Mouse (Mus musculus) macrophage (primary cell): ENCODE results near the gene Tent4b. TPM values are rescaled to one million over a fixed set of nuclear protein-coding genes. Genes with fewer than 3 reads are reported as not detected.
A peak's percentile ranks its signal among the peaks of the same experiment; 100 is the strongest.

ENCODE experiments used
- H3K27ac ChIP-seq: fragments of 350-480 bp; formaldehyde crosslinking; 2 replicates; pipeline ENCODE4 v1.9.0; 2021
- H3K36me3 ChIP-seq: fragments of 350-480 bp; formaldehyde crosslinking; 2 replicates; pipeline ENCODE4 v1.9.0; 2021; ENCODE audit errors: inconsistent target
- H3K4me3 ChIP-seq: fragments of 350-480 bp; formaldehyde crosslinking; 2 replicates; pipeline ENCODE4 v1.9.0; 2021; ENCODE audit errors: inconsistent target
- H3K79me2 ChIP-seq: fragments of 350-480 bp; formaldehyde crosslinking; 2 replicates; pipeline ENCODE4 v1.9.0; 2021; ENCODE audit errors: inconsistent target
- WGBS: methylation state at CpG from one replicate; pipeline ENCODE4 v1.1.7; 2026; ENCODE audit warnings: inconsistent platforms; ENCODE audit not compliant: missing documents; 5-methylcytosine and 5-hydroxymethylcytosine counted together
- polyA plus RNA-seq: library from polyadenylated mRNA; stranded (reverse); fragments of 250-400 nt; gene quantifications from 3 replicates; pipeline ENCODE4 v1.2.4, GENCODE M21; 2018; ENCODE audit warnings: inconsistent platforms
- total RNA-seq, 78 experiments: library from RNA; depleted of rRNA; stranded (reverse); fragments of 250-400 nt; gene quantifications; 1 replicate in 9 of 78; 2 replicates in 24 of 78; 3 replicates in 43 of 78; 4 replicates in 2 of 78; pipeline ENCODE4 v1.2.4; 2018; ENCODE audit warnings: inconsistent platforms in 56 of 78

Tent4b gene
- total RNA-seq (2018; cell fraction: chromatin; rRNA removed) = 10 to 100 TPM; 11.4 to 60.4 (median 38.2) TPM
- 10 to 100 TPM; 14.4 to 29.1 (median 21.2) TPM for total RNA-seq (2018; cell fraction: cytosol; rRNA removed)
- total RNA-seq (2018; cell fraction: nucleus; rRNA removed) = 10 to 100 TPM; 13.6 to 62.3 (median 28.9) TPM
- polyA plus RNA-seq = 18.2 to 27.6 TPM (median 20.6 TPM) in 3 replicates

DNA sequence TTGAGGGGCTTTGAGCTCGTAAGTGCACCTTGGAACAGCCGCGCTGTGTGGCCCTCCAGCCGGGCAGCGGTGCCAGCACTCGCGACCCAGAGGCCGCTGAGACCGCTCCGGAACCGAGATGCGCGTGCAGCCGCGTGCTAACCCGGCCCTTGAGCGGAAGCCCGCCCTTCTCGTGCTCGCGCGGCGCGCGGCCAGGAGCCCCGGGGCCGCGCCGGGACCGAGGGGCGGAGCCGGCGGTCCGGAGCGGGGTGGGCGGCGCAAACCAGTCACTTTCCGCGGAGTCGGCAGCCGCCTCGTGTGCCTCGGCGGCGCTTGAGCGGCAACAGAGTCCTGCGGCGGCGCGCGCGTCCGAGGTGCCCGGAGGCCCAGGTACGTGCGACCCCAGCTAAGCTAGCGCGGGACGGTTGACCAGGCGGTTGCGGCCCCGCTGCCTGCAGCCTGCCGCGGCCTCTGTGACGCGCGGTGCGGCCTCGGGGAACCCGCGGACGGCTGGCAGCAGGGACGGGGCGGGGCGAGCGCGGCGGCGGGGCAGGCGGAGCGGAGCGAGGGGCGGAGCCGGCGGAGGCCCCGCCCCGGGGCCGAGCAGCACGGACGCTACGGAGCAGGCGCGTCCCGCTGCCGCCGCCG, at the start of gene Tent4b:
TSS of gene Tent4b (plus strand) at position 269 of the 627 bp plus-strand sequence.
- no peaks in the 10 kb centered on the region for H3K36me3 ChIP-seq
- H3K27ac ChIP-seq = peak within 1 kb of the TSS; percentile 66
- WGBS = 2% methylated on average over 50 of the region's 97 CpGs
- H3K4me3 ChIP-seq = peak within 1 kb of the TSS; percentile 44
- H3K79me2 ChIP-seq = peaks cover 38% of the 10 kb centered on the region

- Histone ChIP-seq H3K79me2 (no peaks in the 10 kb centered on the region), H3K4me3 (no peak overlapping the region), H3K36me3 (peaks cover 21% of the 10 kb centered on the region), H3K27ac (no peak overlapping the region)
- WGBS = 93% methylated on average over 5 of the region's 6 CpGs
Observed at GRCm38 (mm10) chr8:88150910-88151371, 48.1 kb upstream of the Tent4b start.

- 95% methylated on average over 8 of the region's 10 CpGs for WGBS
- Histone ChIP-seq H3K36me3 (peaks cover 29% of the 10 kb centered on the region), H3K79me2 (no peaks in the 10 kb centered on the region), H3K4me3 (no peak overlapping the region), H3K27ac (no peak overlapping the region)
Observed at GRCm38 (mm10) chr8:88160237-88160995, 38.6 kb upstream of the Tent4b start.

DNA sequence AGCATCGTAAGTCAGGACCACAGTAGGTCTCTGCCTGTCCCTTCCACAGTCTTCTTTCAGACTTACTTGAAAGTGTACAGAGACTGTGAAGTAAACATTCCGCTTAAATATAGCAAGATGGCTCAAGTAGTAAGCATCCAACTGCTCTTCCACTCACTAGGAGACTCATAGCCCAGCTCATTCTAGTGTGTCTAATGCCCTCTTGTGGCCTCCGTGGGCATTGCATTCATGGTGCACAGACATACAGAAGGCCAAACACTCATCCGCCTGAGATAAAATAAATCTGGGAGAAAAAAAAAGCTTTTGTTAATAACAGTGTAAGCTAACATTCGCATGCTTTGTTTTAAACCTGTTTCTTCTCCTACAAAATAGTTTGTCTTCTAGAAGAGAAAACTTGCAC, 37.6 kb upstream of the Tent4b start:
- H3K36me3 ChIP-seq = peaks cover 37% of the 10 kb centered on the region
- 78% methylated on average over 5 of the region's 5 CpGs for WGBS
- no peak overlapping the region for H3K27ac ChIP-seq
- H3K4me3 ChIP-seq = no peak overlapping the region
- H3K79me2 ChIP-seq = no peaks in the 10 kb centered on the region

DNA sequence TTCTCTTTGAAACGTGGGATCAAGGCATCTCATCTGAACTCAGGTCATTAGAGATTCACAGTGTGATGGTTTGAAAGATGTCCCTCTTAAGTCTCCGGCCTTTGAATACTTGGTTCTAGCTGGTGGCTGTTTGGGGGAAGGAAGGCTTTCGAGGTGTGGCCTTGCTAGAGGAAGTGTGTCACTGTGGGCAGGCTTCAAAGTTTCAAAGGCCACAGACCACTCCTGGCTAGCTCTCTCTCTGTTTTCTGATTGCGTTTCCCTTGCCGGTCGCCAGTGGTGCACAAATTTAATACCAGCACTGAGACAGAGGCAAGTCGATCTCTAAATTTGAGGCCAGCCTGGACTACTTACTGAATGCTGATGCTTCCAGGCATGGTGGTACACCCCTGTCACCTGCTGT, 23.7 kb upstream of the Tent4b start:
- no peaks in the 10 kb centered on the region for H3K79me2 ChIP-seq
- 64% methylated on average over 7 of the region's 7 CpGs for WGBS
- H3K27ac ChIP-seq = no peak overlapping the region
- no peak overlapping the region for H3K4me3 ChIP-seq
- H3K36me3 ChIP-seq = 0 out of 2 replicates have a peak, but pooled peaks cover 8% of the 10 kb centered on the region

- WGBS = 66% methylated on average over 6 of the region's 8 CpGs
- no peaks in the 10 kb centered on the region for H3K79me2 ChIP-seq
- H3K36me3 ChIP-seq = no peaks in the 10 kb centered on the region
- H3K27ac ChIP-seq = no peak overlapping the region
- H3K4me3 ChIP-seq = no peak overlapping the region
Observed at GRCm38 (mm10) chr8:88177291-88177690, 21.7 kb upstream of the Tent4b start.

DNA sequence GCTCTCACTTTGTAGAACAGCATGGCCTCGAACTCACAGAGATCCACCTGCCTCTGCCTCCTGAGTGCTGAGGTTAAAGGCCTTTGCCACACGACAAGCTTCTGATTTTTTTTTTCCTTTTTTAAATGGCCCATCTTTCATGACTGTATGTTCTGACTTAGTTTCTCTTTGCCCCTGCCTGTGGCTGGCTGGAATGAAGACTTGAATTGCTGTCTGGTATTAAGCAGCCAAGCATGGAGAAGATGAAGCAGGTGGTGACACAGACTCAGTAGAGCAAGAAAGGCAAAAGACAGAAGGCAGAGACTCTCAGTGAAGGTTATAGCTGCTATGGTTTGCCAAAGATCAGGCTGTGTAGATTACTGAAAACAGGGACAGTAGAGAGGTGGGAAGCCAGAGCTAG, 15.9 kb upstream of the Tent4b start:
- 90% methylated on average over 2 of the region's 2 CpGs for WGBS
- Histone ChIP-seq H3K79me2 (no peaks in the 10 kb centered on the region), H3K27ac (no peak overlapping the region), H3K36me3 (no peaks in the 10 kb centered on the region), H3K4me3 (no peak overlapping the region)

GRCm38 (mm10) chr8:88184914-88185313, 14.1 kb upstream of the Tent4b start:
- Histone ChIP-seq H3K4me3 (no peak overlapping the region), H3K79me2 (no peaks in the 10 kb centered on the region), H3K27ac (no peak overlapping the region), H3K36me3 (no peaks in the 10 kb centered on the region)
- 91% methylated on average over 1 of the region's 1 CpGs for WGBS

- WGBS = 93% methylated on average over 6 of the region's 6 CpGs
- Histone ChIP-seq H3K4me3 (no peak overlapping the region), H3K27ac (no peak overlapping the region), H3K79me2 (no peaks in the 10 kb centered on the region), H3K36me3 (no peaks in the 10 kb centered on the region)
Observed at GRCm38 (mm10) chr8:88185716-88186115, 13.3 kb upstream of the Tent4b start.

DNA sequence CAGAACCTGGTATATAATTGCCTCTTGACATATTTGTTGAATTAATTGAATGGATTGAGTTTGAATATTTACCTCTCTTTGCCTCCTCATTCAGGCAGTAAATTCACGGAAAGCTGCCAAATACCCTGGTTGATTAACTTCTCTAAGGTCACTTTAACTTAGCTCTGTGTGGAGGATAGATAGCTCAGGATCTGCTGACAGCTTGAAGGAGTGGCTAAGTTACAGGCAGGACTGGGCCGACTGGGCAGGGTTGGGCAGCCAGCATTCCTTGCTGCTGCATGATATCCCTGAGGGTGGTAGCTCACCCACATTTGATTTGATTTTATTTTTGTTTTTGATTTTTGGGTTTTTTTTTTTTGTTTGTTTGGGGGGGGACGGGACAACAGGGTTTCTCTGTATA, 1.7 kb upstream of the Tent4b start:
- 85% methylated on average over 3 of the region's 3 CpGs for WGBS
- H3K36me3 ChIP-seq = no peaks in the 10 kb centered on the region
- peaks cover 21% of the 10 kb centered on the region for H3K79me2 ChIP-seq
- H3K4me3 ChIP-seq = no peak overlapping the region
- H3K27ac ChIP-seq = no peak overlapping the region

DNA sequence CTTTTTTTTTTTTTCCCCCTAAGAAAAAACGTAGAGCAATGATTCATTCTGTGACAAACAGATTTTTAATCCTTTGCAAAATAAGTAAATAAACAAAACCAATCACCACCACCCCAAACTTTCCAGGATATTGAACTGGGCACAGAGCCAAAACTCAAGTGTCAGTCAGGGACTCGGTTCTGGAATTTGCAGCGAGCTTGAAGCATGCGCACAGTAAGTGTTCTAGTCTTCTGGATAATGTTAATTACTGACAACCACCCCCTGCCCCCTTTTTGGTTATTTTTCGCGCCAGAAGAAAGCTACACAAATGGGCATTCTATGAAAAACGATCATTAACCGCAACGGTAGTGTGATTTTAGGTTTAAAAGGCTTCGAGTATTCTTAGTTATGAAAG, 465 bp upstream of the Tent4b start:
- H3K79me2 ChIP-seq = peaks cover 33% of the 10 kb centered on the region
- peak overlapping the region; percentile 44 for H3K4me3 ChIP-seq
- 2% methylated on average over 9 of the region's 10 CpGs for WGBS
- peak overlapping the region; percentile 66 for H3K27ac ChIP-seq
- H3K36me3 ChIP-seq = no peaks in the 10 kb centered on the region

DNA sequence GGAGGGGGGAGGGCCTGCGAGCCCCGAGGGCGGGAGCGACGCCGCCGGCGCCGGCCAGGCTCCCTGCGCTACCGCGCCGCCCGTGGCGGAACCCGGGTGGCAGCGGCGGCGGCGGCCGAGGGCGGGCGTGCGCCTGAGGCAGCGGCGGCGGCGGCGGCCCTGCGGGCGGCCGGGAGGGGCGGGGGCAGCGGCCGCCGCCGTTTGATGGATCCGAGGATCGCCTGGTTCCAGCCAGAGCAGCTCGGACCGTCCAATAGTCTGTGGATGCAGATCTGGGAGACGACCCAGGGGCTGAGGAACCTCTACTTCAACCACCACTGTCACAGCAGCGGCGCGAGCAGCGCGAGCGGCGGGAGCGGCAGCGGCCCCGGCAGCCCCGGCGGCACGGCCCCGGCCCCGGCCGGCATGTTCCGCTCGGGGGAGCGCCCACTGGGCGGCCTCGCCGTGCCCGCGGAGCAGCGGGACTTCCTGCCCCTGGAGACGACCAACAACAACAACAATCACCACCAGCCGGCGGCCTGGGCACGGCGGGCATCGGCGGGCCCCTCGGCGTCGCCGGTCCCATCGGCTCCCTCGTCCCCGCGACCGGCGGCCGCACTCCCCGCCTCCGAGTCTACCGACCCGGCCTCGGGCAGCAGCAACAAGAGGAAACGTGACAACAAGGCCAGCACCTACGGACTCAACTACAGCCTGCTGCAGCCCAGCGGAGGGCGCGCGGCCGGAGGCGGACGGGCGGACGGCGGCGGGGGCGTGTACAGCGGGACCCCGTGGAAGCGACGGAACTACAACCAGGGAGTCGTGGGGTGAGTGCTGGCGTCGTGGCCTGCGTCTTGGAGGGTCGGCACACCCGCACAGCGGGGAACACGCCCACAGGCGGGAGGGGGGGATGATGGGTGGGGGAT, 938 bp downstream of the Tent4b start:
- Histone ChIP-seq H3K79me2 (peaks cover 47% of the 10 kb centered on the region), H3K36me3 (no peaks in the 10 kb centered on the region), H3K27ac (no peak overlapping the region), H3K4me3 (peak overlapping the region; percentile 26)
- WGBS = 2% methylated on average over 117 of the region's 117 CpGs

- Histone ChIP-seq H3K4me3 (peak overlapping the region; percentile 26), H3K36me3 (no peaks in the 10 kb centered on the region), H3K27ac (no peak overlapping the region), H3K79me2 (peaks cover 57% of the 10 kb centered on the region)
- WGBS = 23% methylated on average over 10 of the region's 10 CpGs
Observed at GRCm38 (mm10) chr8:88200724-88201495, 1.9 kb downstream of the Tent4b start.

GRCm38 (mm10) chr8:88201641-88202040, 2.6 kb downstream of the Tent4b start:
- H3K27ac ChIP-seq = no peak overlapping the region
- WGBS = 93% methylated on average over 2 of the region's 3 CpGs

More at GRCm38 (mm10) chr8:88201641-88202040, 2.6 kb downstream of the Tent4b start:
- Histone ChIP-seq H3K79me2 (peaks cover 64% of the 10 kb centered on the region), H3K36me3 (no peaks in the 10 kb centered on the region), H3K4me3 (no peak overlapping the region)
